Mouse (Mus musculus) CD4-positive helper T cell, adult 2 months (primary cell): ENCODE results near the gene Sp2.

Experiments
- DNase-seq: peaks from one replicate; pipeline ENCODE4 v3.0.0-alpha.2; 2012; ENCODE audit warnings: low read depth, missing footprints, low spot score

The Sp2 gene

DNA sequence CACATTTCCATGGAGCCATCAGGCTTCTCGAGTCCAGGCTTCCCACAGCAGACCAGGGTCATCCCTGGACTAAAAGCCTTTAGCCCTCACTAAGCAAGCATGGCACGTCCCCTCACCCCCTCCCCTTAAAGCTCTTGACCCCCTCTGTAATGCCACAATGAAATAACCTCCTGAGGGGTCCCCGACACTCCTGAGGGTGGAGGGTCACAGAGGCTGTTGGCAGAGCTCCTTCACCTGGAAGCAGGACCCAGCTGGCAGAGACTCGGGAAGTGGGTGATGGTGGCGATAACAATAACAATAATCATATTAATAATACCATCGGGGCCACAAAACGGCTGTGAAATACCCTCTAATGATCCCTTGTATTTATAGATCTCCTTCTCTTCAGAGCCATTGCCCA lies at the start of gene Sp2:
TSS of gene Sp2 (minus strand) at position 101 of the 400 bp plus-strand sequence.
- DNase-seq = no peak

DNA sequence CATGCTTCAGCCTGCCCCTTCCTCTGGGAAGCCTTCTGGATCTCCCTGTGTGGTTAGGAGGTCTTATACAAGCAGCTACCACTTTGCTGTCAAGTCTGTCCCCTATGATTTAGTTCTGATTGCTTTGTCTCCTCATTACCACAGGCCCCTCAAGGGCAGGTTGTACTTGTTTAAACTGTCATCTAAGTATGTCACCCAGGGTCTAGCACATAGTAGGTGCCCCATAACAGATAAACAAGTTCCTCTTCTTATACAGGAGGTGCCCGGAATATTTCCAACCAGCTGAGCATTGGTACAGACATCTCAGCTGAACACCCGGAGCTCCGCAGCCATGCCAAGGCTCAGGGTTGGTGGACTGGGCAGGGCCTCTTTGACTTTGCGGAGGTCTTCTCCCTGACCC lies 49.7 kb upstream of the Sp2 start:
- no peak for DNase-seq

DNA sequence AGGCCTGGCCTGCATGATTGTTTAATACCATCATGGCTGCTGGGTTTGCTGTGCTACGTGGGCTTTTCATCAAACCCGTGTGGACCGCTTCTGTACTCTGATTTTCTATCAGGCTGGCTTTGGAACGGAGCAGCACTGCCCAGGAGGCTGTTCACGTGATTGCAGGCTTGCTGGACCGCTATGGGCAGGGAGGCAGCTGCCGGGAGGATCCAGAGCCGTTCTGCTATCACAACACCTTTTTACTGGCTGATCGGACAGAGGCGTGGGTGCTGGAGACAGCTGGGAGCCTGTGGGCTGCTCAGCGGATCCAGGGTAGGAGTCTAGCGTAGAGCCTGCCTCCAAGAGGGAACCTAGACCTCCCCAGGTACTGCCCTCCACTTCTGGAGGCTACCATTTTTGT lies 49.2 kb upstream of the Sp2 start:
- no peak for DNase-seq

DNA sequence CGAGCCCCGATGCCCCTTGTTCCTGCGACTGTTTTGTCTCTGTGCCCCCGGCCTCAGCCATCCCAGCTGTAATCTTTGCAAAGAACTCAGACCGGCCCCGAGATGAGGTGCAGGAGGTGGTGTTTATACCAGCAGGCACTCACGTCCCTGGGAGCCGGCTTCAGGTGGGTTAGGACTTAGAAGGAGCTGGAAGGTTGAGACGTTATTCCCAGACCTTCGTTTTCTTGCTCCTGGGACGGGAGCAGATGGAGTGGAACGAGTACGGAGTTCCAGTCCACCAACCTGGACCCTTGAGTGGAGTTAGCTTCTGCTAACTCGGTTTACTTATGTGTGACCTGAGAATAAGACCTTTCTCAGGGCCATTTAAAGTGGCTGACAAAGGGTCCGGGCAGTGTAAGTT lies 47.7 kb upstream of the Sp2 start:
- DNase-seq = no peak

DNA sequence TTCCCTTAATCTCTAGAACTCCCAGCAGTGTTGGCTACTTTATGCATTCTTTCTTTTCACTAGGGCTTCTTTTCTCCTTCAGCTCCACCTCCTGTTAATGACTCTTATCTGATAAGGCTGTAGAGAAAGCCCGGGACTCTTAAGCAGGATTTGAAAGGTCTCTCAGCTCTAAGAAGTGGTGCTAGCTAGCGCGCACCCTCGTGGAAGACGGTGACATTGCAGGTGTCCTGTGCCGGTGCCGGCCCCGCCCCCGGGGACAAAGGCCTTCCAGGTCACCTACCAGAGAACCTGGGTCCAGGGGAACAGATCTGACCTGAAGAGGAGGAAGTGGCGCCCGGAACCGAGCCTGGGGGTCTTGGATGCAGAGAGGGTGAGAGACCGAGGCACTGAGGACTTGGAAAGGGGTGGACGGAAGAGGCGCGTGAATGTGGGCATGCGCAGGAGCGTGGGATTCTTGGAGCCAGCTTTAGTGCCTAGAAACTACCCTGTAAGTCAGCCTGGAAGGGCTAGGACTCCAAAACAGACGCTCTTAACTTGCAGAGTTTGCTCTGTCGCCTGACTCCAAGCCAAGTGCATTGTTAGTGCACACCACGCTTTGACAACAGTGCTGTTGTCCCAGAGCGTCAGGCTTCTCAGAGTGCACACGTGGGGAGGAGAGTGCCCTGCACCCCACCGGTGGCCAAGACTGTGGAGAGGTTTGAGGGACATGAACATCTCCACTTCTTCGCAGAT lies 47.1 kb upstream of the Sp2 start, which contains the start of gene Scrn2:
TSS of gene Scrn2 (plus strand) at position 253 of the 732 bp plus-strand sequence.
- DNase-seq = peak; percentile 87

DNA sequence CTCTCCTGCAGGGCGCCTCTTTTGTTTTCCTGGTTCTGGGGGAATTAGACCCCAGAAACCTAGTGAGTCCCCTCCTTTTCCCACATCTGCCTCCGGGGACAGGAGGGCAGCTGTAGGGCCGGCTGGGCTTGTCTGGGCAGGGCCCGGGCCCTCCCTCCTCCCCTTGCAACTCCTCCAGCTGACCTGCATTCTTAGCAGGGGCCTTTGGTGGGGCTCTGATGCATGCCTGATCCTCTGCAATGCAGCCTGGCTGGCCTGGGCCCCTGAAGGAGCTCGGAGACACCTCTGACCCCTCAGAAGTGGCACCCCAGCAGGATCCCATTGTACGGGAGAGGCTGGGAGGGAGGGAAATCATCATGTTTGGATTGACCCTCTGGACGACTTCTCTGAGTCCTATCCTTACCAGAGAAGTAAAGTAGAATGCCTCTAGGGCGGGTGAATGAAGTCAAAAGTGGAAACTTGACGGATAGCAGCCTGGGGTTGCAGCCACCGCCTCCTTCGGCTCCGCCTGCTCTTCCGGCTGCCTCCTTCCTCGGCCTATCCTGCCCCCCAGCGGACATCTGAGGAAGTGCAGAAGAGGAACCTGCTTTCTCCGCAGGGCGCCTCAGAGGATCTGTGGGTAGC lies 43.1 kb upstream of the Sp2 start:
- peak; percentile 91 for DNase-seq

DNA sequence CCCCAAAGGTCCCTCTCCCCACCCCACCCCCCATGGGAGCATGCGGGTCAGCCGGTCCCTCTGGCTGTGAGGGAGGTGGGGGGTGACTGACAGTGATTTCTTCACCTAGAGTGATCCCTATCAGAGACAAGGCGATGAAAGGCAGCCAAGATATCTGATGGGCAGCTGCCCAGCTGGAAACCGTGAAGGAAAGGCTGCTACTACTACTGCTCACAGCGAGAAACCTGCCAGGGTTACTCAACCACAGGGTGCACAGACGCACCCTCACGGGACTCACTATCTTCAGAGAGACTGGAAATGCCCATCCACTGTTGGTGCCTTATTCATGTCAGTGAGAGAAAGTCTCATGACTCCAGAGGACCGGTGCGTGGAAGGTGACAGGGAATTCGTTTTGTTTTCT lies 42.2 kb upstream of the Sp2 start:
- DNase-seq = no peak

DNA sequence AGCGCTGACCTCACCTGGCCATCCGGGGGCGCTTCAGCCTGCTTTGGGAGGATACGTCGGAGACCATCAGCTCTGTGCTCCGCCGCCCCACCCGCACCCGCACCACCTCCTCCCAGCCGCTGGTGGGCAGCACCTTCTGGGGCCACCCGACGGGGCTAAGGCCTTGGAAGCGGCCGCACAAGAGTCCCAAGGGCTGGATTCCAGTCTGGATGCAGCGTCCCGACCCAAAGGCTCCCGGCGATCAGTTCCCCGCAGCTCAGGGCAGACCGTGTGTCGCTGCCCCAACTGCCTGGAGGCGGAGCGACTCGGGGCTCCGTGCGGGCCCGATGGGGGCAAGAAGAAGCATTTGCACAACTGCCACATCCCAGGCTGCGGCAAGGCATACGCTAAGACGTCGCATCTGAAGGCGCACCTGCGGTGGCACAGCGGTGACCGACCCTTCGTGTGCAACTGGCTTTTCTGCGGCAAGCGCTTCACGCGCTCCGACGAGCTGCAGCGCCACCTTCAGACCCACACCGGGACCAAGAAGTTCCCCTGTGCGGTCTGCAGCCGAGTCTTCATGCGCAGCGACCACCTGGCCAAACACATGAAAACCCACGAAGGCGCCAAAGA lies 39.2 kb upstream of the Sp2 start:
- peak; percentile 88 for DNase-seq

DNA sequence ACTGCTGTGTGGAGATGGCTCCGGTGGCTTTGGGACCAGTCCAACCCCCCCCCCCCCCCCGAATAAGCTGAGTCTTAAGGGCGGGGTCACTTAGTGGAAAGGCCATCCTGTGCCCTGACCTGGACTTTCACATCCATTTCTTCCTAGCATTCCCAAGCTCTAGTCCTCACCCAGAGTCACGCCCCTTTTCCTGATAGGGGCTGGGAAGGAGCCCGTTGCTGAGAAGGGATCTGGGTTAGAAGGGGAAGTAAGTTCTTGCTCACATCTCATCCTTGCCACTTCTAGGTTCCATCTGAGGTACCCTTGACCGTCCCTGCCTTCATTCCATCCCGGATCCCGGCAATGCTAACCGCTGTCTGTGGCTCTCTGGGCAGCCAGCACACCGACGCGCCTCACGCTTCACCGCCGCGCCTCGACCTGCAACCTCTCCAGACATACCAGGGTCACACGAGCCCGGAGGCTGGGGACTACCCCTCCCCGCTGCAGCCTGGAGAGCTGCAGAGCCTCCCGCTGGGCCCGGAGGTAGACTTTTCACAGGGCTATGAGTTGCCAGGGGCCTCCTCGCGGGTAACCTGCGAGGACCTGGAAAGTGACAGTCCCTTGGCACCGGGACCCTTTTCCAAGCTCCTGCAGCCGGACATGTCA lies 38.5 kb upstream of the Sp2 start:
- DNase-seq = peak; percentile 54

DNA sequence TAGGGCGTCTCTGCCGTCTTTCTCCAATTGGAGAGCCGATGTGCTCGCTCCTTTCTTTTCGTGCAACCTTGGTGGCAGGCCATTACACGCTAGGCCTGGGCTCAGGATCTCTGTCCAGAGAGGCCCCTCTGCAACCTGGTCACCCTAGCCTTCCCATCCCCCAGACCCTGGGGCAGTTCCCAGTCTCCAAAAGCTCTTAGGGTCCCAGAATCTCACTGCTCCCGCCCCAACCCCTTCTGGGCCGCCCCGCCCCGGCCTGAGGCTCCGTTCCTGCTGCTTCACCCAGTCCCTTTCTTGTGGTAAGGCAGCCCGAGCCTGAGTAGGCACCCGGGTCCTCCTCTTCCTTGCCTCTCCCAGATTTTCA lies 36.6 kb upstream of the Sp2 start:
- DNase-seq = no peak

DNA sequence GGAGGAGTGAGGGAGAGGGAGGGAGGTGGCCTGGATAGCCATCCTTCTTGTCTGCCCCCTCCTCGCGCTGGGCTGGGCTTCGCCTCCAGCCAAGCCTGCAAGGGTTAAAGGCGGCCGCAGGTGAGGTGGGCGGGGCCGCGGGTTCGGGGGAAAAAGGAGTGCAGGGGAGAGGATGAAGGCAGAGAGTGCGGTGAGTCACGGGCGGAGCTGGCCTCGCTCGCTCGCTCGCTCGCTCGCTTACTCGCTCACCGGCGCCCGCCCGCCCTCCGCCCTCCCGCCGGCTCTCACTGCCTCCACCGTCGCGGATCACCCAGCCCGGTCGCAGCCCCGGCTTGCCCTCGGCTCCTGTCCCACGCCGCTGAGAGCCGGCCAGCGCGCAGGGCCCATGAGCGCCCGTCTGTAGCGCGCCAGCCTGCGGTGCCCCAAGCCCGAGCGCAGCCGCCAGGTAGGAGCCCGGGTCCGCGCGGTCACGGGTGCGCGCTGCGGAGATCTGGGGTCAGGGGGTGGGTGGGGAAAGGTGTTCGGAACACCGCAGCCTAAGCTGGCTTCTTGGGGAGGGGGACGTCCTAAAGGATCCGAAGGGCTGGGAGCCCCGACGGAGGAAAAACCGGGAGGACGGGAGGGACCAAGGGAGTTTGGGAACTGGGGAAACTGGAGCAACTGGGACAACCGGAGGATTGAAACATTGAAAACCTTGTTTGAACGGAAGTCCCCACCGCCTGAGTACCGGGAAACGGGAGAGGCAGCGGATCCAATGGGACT lies 36.0 kb upstream of the Sp2 start:
- peak; percentile 73 for DNase-seq

DNA sequence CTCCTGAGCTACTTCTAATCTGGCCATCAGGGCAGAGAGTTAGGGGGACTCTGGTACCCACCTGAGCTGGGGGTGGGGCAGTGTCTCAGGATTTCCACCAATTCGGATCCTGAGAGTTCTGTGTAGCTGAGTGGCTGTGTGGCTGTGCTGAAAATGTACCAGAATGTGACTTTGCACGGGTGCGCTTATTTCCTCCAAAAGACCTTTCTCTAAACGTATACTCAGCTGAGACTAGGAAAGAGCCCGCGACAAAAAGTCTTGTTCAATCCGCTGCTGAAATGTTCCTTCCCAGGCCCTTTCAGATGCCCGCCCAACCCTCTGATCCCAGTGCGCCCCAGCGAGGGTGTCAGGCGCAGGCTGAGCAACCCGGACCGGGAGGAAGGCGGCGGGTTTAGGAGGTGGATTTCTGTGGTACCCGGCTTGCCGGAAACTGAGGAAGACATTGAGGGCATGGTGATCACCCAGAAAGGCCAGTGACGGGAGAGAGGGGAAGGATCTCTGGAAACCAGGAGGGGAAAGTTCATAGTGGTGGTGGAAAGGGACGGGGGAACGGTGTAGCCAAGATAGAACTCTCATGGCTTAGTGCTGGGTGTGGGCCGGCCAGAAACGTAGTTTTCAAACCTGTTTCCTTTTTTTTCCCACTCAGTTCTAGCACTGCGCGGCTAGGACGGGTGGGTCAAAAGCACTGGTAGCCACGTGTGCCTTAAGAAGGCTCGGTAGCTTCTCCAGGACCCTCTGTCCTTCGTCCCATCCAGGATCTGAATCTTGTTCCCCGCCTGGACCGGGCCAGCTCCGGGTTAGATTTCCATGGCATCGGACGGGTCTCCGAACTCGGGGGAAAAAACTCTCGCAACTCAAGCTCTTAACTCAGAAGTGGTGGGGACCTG lies 35.2 kb upstream of the Sp2 start:
- DNase-seq = peak; percentile 28

DNA sequence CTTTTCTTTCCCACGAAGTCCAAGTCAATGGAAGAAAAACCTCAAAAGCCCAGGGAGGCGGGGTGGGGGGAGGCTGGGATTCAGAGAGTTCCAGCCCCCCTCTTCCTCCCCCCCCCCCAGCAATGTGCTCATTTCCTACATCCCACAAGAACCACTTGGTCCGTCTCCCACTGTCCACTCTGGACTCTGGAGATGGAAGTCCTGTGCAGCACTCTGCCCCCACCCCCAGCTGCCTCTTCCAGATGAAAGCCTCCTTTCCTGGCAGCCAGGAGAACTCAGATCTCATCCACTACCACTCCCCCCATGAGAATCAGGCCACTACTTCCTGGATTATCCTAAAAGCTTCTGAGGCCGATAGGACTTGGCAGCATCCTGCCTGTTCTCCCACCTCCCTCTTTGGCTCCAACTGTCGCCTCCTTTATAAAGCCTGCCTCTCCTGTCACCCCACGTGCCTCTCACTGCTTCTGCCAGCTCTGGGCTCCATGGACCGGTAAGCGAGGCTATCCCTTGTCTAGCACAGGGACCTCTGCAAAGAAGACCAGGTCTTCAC lies 30.4 kb upstream of the Sp2 start, which contains the start of gene Sp6:
TSS of gene Sp6 (plus strand) at position 274 of the 550 bp plus-strand sequence.
- DNase-seq = no peak

DNA sequence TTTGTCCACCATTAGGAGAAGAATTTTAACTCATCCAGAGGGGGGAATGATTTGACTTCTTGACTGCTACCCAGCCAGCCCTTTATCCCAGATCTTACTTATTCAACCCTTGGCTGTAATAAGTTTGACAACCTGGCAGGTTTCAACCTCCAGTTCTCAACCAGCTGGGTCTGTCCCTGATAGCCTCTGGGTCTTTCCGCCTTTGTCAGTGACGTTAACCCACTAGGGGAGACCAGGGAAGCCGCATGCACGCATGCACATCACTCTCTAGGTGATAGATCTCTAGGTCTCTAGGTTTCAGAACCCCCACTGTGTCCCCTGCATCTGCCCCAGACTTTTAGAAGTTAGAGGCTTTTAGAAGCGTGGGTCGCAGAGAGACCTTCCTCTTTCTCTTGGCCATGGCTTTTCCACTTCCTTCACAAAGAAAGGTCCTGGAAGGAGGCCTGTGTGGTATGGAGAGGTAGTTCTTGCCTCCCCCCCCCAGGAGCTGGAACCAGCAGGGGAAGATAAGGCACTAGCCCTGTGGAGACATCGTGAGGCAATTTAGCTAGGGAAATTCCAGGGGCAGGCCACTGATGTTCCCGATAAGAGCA lies 26.5 kb upstream of the Sp2 start:
- DNase-seq = no peak

DNA sequence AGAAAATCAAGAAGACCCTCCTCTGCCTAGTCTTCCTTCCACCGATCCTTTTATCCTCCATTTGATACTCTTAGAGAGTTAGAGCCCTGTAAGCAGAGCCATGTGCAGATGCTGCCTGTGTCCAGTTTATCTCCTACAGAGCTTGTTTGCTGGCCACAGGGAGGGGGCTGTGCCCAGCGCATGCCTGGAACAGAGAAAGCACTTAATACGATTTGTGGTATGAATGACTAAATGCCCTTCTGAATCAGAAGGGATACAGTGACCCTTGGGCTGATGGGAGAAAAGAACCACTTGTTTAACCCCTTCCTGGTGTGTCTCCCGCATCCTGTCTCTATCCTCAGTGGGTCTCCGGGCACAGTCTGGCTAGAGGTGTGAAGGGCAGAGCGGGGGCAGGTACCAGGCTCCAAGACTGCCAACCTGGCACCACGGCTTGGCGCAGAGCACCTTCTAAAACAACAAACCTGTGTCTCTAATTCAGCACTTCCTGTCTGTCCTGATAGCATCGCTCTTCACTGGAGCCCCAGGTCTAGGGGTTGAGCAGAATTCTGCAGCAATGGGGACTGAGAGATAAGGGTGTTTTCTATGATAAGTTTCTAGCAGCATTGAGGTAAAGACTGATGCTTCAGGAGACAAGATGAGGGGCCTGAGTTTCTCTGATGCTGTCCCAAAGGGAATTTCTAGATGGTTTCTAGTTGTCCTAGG lies 24.5 kb upstream of the Sp2 start:
- DNase-seq = peak; percentile 62

DNA sequence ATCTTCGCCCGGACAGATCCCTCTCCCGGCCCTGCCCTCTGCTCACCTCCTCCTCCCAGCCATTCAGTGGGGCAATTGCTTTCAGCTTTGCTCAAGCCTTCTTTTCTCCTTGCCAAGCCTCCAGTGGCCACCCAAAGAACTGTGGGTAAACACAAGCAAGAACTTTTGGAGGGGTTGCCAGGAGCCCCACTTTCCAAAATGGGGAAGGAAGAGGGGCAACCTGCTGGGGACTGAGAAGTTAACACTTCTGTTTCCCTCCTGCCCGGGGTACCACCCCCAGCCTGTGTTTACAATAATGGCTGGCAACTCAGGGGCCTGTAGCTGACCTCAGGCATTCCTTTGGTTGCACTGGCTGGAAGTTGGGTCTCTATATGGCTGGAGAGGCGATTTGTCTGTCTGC lies 20.4 kb upstream of the Sp2 start:
- DNase-seq = no peak

DNA sequence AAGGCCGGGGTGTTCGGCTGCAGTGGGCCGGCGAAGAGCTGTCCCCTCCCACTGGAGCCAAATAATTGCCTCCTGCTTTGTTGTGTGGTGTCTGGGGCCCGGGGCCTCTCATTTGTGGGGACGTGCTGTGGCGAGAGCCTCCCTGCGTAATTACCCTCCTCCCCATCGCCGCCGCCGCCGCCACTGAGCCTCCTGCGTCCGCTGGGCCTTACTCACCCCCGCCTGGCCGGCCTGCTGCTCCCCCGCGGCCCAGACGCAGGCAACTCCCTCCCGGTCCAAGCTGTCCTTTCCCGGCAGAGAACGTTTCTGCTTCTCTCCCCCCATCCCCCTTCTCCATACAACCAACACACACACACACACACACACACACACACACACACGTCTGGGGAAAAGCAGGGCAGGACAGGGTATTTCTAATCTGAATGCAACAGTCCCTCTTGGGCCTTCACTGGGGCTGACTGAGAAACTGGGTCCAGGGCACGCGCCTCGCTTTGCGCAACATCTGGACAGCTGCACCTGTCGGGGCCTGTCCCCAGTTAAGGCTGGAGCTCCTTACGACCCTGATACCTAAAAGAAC lies 14.7 kb upstream of the Sp2 start:
- DNase-seq = peak; percentile 62

DNA sequence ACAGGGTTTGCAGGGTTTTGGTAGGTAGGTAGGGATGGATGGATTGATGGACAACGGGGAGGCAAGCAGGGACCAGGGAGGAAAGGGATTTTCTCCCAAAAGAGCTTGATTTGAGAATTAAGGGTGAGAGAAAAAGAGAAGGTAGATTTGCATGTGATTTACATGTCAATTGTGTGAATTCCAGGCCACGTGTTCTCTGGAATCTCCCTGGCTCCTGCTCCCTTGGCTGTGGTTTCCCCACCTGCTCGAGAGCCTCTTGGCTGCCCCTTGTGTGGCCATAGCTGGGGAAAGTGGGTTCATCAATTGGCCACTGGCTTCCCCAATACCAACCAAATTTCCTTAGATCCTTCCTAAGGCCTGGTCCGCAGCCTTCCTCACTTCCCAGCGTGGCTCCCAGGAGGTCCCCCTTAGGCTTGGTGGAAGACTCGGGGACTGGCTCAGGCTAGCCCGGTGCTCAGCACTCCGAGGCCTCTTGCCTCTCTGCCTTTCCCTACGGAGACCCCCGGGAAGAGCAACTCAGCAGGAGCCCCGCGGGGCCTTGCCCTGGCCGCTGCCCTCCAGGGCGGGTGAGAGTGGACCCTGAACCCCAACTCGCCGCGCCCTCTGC lies 14.1 kb upstream of the Sp2 start:
- DNase-seq = no peak
